Mouse (Mus musculus) forebrain, embryonic 14.5 days (tissue): ENCODE data around the gene Hk2. TPM values are rescaled to one million over a fixed set of nuclear protein-coding genes. Genes with fewer than 3 reads are reported as not detected.

ENCODE experiments used
- ATAC-seq: fragments of 200-750 bp; cut with Nextera tagmentation; 2 replicates; pipeline ENCODE4 v1.8.0; 2017; ENCODE audit warnings: mild to moderate bottlenecking, moderate library complexity
- DNase-seq: peaks from one replicate; pipeline ENCODE4 v3.0.0-alpha.2; 2015; ENCODE audit warnings: low spot score
- H3K27ac ChIP-seq: fragments of 300-500 bp; sonication (generic); 2 replicates; pipeline ENCODE4 v1.5.1; 2014; ENCODE audit warnings: low read depth, mild to moderate bottlenecking, control low read depth, low read length, moderate library complexity
- H3K27me3 ChIP-seq: fragments of 300-500 bp; sonication (generic); replicated peaks from 2 replicates; pipeline ENCODE4 v1.6.1; 2014; ENCODE audit warnings: low read length, control low read depth, mixed read lengths; ENCODE audit not compliant: control insufficient read depth, insufficient read depth
- H3K36me3 ChIP-seq: fragments of 300-500 bp; sonication (generic); 2 replicates; pipeline ENCODE4 v1.6.1; 2014; ENCODE audit warnings: low read length, control low read depth; ENCODE audit not compliant: control insufficient read depth, insufficient read depth
- H3K4me1 ChIP-seq: fragments of 300-500 bp; sonication (generic); 2 replicates; pipeline ENCODE4 v1.6.1; 2014; ENCODE audit warnings: antibody characterized with exemption, low read length, control low read depth; ENCODE audit not compliant: control insufficient read depth, insufficient read depth
- H3K4me2 ChIP-seq: fragments of 300-500 bp; sonication (generic); 2 replicates; pipeline ENCODE4 v1.6.1; 2014; ENCODE audit warnings: mild to moderate bottlenecking, control low read depth, low read length
- H3K4me3 ChIP-seq: fragments of 300-500 bp; sonication (generic); 2 replicates; pipeline ENCODE4 v1.5.1; 2014; ENCODE audit warnings: low read depth, low read length, control low read depth
- H3K9ac ChIP-seq: fragments of 300-500 bp; sonication (generic); 2 replicates; pipeline ENCODE4 v1.6.1; 2014; ENCODE audit warnings: mild to moderate bottlenecking, low read length, control low read depth, moderate library complexity
- H3K9me3 ChIP-seq: fragments of 300-500 bp; sonication (generic); replicated peaks from 2 replicates; pipeline ENCODE4 v1.6.1; 2016; ENCODE audit warnings: low read length, control low read depth, mixed read lengths; ENCODE audit not compliant: control insufficient read depth
- WGBS: fragments of 180-500 bp; shearing (Covaris S2); extraction: QIAGEN DNeasy Blood & Tissue Kit; methylation state at CpG from one replicate; pipeline ENCODE4 v1.1.7; 2014; 5-methylcytosine and 5-hydroxymethylcytosine counted together
- polyA plus RNA-seq: library from polyadenylated mRNA; unstranded; fragments of >200 nt; fragmentation: Nextera tagmentation; extraction: Ambion mirVana; gene quantifications from 2 replicates; pipeline ENCODE4 v1.2.1, GENCODE M21; 2014

The Hk2 gene
- polyA plus RNA-seq, 1 experiment from 2014 or later, result 5.5 TPM

DNA sequence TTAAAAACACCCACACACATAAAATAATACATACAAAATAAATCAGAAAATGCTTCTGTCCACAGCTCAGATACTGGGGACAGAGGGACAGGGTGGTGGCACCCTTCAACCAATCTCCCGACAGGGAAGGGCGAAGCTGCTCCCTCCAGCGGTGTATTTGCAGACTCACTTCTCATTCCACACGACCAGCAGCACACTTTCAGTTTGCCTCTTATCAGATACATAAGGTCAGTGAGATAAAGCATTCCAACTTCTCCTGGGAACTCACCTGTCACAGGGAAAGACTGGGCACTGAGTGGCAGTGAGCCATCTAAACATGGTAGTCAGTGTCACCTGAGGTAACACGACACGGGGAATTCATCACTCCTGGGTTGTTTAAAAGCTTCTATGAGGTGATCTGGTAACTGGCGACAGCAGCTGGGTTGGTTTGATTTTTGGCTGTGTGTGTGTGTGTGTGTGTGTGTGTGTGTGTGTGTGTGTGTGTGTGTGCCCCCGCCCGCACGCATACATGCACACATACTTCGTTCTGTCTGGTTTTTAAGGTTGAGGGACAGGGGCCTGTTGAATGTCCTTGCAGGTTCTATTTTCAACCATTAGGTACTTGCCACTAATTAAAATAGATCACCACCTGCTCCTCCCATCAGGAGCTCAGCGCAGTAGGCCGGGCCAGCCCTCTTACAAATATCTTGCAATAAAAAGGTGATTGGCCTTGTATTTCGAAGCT is 20.5 kb downstream of the Hk2 start:
- Histone ChIP-seq H3K4me3 (no peak overlapping the region), H3K4me2 (no peak overlapping the region), H3K4me1 (no peaks in the 10 kb centered on the region), H3K27me3 (no peaks in the 10 kb centered on the region), H3K9me3 (no peaks in the 10 kb centered on the region), H3K27ac (no peak overlapping the region), H3K36me3 (no peaks in the 10 kb centered on the region), H3K9ac (no peak overlapping the region)
- 94% methylated on average over 14 of the region's 14 CpGs for WGBS
- ATAC-seq (no peak), DNase-seq (no peak)

- 90% methylated on average over 11 of the region's 11 CpGs for WGBS
- no peaks in the 10 kb centered on the region for H3K36me3 ChIP-seq
- DNase-seq (no peak), ATAC-seq (no peak)
- H3K4me2 ChIP-seq, result no peak overlapping the region
- H3K4me1 ChIP-seq, result no peaks in the 10 kb centered on the region
- H3K4me3 ChIP-seq, result no peak overlapping the region
- H3K27ac ChIP-seq, result no peak overlapping the region
- H3K9ac ChIP-seq, result no peak overlapping the region
- no peaks in the 10 kb centered on the region for H3K27me3 ChIP-seq
- no peaks in the 10 kb centered on the region for H3K9me3 ChIP-seq
Observed at GRCm38 (mm10) chr6:82753061-82753460, 21.2 kb downstream of the Hk2 start.

GRCm38 (mm10) chr6:82751791-82752190 is 22.5 kb downstream of the Hk2 start:
- H3K27me3 ChIP-seq, result no peaks in the 10 kb centered on the region
- no peak overlapping the region for H3K4me3 ChIP-seq
- no peak for DNase-seq
- H3K36me3 ChIP-seq, result no peaks in the 10 kb centered on the region
- no peaks in the 10 kb centered on the region for H3K4me1 ChIP-seq
- no peak overlapping the region for H3K4me2 ChIP-seq
- no peaks in the 10 kb centered on the region for H3K9me3 ChIP-seq
- H3K9ac ChIP-seq, result no peak overlapping the region
- WGBS, result 97% methylated on average over 7 of the region's 7 CpGs
- H3K27ac ChIP-seq, result no peak overlapping the region
- no peak for ATAC-seq

DNA sequence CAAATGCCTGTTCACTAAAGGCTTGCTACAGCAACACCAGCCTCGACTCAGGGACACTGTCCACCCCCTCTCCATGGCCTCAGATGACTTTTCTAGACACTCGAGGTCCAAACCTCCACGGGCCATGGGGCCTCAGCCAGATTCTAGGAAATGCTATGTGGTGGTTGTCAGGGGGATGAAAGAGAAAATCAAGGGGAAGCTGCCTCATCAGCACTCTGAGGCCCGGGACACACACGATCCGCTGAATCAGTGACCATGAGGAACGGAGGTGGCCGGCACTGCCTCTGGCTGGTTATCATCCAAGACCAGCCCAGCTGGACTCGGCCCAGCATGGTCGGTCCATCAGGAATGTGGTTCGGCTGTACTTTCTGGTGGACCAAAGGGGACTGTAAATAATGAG is 23.2 kb downstream of the Hk2 start:
- no peaks in the 10 kb centered on the region for H3K36me3 ChIP-seq
- H3K4me2 ChIP-seq, result no peak overlapping the region
- no peak overlapping the region for H3K9ac ChIP-seq
- H3K27me3 ChIP-seq, result no peaks in the 10 kb centered on the region
- H3K4me3 ChIP-seq, result no peak overlapping the region
- no peak overlapping the region for H3K27ac ChIP-seq
- WGBS, result 97% methylated on average over 11 of the region's 11 CpGs
- H3K4me1 ChIP-seq, result no peaks in the 10 kb centered on the region
- no peak for ATAC-seq
- H3K9me3 ChIP-seq, result no peaks in the 10 kb centered on the region
- no peak for DNase-seq

- Histone ChIP-seq H3K9me3 (no peaks in the 10 kb centered on the region), H3K4me1 (no peaks in the 10 kb centered on the region), H3K9ac (no peak overlapping the region), H3K27me3 (no peaks in the 10 kb centered on the region), H3K27ac (no peak overlapping the region), H3K4me3 (no peak overlapping the region), H3K36me3 (no peaks in the 10 kb centered on the region), H3K4me2 (no peak overlapping the region)
- WGBS, result 51% methylated on average over 2 of the region's 2 CpGs
- ATAC-seq, result no peak
- DNase-seq, result no peak
Observed at GRCm38 (mm10) chr6:82750063-82750462, 24.2 kb downstream of the Hk2 start.

GRCm38 (mm10) chr6:82748106-82748672 is 26.1 kb downstream of the Hk2 start:
- H3K4me3 ChIP-seq, result no peak overlapping the region
- H3K27ac ChIP-seq, result no peak overlapping the region
- H3K36me3 ChIP-seq, result peaks cover 5% of the 10 kb centered on the region; the same call in 1 of the 2 replicates
- no peak overlapping the region for H3K4me2 ChIP-seq
- no peaks in the 10 kb centered on the region for H3K9me3 ChIP-seq
- WGBS, result 93% methylated on average over 9 of the region's 9 CpGs
- no peaks in the 10 kb centered on the region for H3K27me3 ChIP-seq
- no peaks in the 10 kb centered on the region for H3K4me1 ChIP-seq
- no peak overlapping the region for H3K9ac ChIP-seq
- DNase-seq, result no peak
- ATAC-seq, result no peak

DNA sequence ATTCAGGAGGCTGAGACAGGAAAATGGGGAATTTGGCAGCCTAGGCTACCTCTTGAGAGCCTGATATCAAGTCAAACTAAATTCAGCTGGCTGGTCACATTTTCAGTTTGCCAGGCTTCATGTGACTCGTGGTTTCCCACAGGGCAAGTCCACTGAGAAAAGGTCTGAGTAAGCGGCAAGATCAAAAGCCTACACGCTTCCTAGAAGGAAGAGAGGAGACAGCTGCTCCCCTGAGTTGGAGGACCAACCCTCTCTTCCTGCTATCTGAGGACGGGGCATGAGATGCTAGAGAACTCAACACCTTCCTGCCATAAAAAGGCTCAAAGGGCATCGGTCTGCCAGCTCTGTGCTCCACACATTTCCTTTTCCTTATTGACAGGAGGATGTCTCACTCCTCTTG is 27.2 kb downstream of the Hk2 start:
- no peak overlapping the region for H3K4me2 ChIP-seq
- no peaks in the 10 kb centered on the region for H3K4me1 ChIP-seq
- H3K9ac ChIP-seq, result no peak overlapping the region
- H3K4me3 ChIP-seq, result no peak overlapping the region
- no peaks in the 10 kb centered on the region for H3K9me3 ChIP-seq
- ATAC-seq (no peak), DNase-seq (no peak)
- no peak overlapping the region for H3K27ac ChIP-seq
- H3K36me3 ChIP-seq, result peaks cover 13% of the 10 kb centered on the region
- WGBS, result 95% methylated on average over 5 of the region's 5 CpGs
- H3K27me3 ChIP-seq, result no peaks in the 10 kb centered on the region

GRCm38 (mm10) chr6:82744553-82744952 is 29.7 kb downstream of the Hk2 start:
- Histone ChIP-seq H3K9ac (no peak overlapping the region), H3K36me3 (peaks cover 13% of the 10 kb centered on the region), H3K27me3 (no peaks in the 10 kb centered on the region), H3K4me1 (no peaks in the 10 kb centered on the region), H3K4me2 (no peak overlapping the region), H3K9me3 (no peaks in the 10 kb centered on the region), H3K27ac (no peak overlapping the region), H3K4me3 (no peak overlapping the region)
- ATAC-seq (no peak), DNase-seq (no peak)
- WGBS, result 92% methylated on average over 9 of the region's 9 CpGs

GRCm38 (mm10) chr6:82741518-82741880 is 32.8 kb downstream of the Hk2 start:
- no peak overlapping the region for H3K4me3 ChIP-seq
- H3K27ac ChIP-seq, result no peak overlapping the region
- no peaks in the 10 kb centered on the region for H3K27me3 ChIP-seq
- DNase-seq (no peak), ATAC-seq (no peak)
- no peak overlapping the region for H3K9ac ChIP-seq
- H3K36me3 ChIP-seq, result peaks cover 15% of the 10 kb centered on the region
- WGBS, result 76% methylated on average over 5 of the region's 5 CpGs
- no peaks in the 10 kb centered on the region for H3K4me1 ChIP-seq
- no peaks in the 10 kb centered on the region for H3K9me3 ChIP-seq
- H3K4me2 ChIP-seq, result no peak overlapping the region
